Mouse (Mus musculus) Patski (cell line): ENCODE results near the gene Vamp2. TPM values are rescaled to one million over a fixed set of nuclear protein-coding genes. Genes with fewer than 3 reads are reported as not detected.

Experiments used
- ATAC-seq: fragments of 100-300 bp; one replicate; pipeline ENCODE4 v1.8.0; 2021
- CTCF ChIA-PET: fragments of 350-600 bp; sonication (Branson Sonifier 250); formaldehyde crosslinking; loops from one replicate; lab custom pipeline; 2022; ENCODE audit warnings: inconsistent platforms; lab: Charles Lee
- POLR2A ChIA-PET: fragments of 350-600 bp; sonication (Branson Sonifier 250); formaldehyde crosslinking; loops from one replicate; lab custom pipeline; 2022; ENCODE audit warnings: antibody characterized with exemption, inconsistent platforms; lab: Charles Lee
- DNase-seq: peaks from one replicate; pipeline ENCODE4 v3.0.0-alpha.2; 2011; ENCODE audit warnings: low read depth, low spot score
- H3K27me3 ChIP-seq: fragments of 371-371 bp; one replicate; pipeline ENCODE4 v1.5.1; 2021
- CTCF ChIP-seq: fragments of 100-300 bp; IDR thresholded peaks from one replicate; pipeline ENCODE4 v1.5.1; 2021
- in situ Hi-C: fragments of 300-500 bp; cut with MboI; formaldehyde crosslinking; loops from 3 replicates; pipeline ENCODE4 v1.11.1; 2018; ENCODE audit warnings: low pct_unique_long_range_greater_than_20kb, mixed read lengths
- polyA plus RNA-seq: library from polyadenylated mRNA; unstranded; gene quantifications from one replicate; pipeline ENCODE4 v1.2.3, GENCODE M21; 2021

Vamp2 gene
- 62.4 TPM for polyA plus RNA-seq

DNA sequence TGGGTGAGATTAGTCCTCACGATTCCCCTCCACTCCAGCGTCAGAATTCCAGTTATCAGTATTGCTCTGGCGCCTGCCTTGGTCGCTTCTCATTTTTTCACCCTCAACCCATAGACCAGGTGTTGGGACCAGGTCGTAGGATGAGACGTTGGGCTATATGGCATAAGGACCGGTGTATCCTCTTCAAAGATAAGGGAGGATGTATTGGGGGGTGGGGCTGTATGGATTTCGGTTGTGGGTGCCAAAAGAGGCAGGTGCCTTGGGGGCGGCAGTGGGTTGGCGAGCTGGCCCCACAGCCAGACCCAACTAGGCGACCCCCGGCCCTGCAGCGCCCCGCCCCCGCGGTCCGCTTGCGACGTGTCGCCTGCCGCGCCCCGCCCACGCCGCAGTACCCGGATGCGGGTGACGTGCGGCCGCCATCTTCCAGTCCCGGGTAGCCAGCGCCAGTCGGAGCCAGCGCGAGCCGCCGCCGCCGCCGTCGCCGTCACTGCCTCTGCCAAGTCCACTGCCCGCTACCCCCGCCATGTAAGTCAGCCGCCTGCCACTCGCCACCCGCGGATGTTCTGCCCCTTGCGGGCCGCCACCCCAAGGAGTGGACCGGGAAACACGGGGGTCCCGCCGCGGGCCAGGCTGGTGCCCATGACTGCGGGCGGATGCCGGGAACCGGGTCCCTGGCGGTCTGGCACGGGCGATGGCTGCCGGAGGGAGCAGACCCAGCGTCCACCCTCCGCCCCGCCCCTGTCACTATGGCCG, at the start of gene Vamp2:
Vamp2 (plus strand) TSS at position 388 of the 753 bp plus-strand sequence.
- ChIA-PET POLR2A (interaction anchor here (0.8 to 1.4 kb wide), 5 partner anchors 9 to 21 kb away, joined by 3 to 9 read pairs (median 3); no protein-coding TSS in a partner anchor), CTCF (interaction anchor here (1.1 to 2.2 kb wide), 2 partner anchors 21 to 36 kb away, joined by 3 to 8 read pairs; no protein-coding TSS in a partner anchor)
- no peaks in the 10 kb centered on the region for H3K27me3 ChIP-seq
- no peak for TF ChIP-seq CTCF
- ATAC-seq: peak; percentile 62
- no peak for DNase-seq
- in situ Hi-C loops: loop anchor here (25.0 kb wide), 1 partner anchor 899 kb away; the partner anchor contains the start of genes Ctdnep1, Elp5, Gabarap and Phf23

DNA sequence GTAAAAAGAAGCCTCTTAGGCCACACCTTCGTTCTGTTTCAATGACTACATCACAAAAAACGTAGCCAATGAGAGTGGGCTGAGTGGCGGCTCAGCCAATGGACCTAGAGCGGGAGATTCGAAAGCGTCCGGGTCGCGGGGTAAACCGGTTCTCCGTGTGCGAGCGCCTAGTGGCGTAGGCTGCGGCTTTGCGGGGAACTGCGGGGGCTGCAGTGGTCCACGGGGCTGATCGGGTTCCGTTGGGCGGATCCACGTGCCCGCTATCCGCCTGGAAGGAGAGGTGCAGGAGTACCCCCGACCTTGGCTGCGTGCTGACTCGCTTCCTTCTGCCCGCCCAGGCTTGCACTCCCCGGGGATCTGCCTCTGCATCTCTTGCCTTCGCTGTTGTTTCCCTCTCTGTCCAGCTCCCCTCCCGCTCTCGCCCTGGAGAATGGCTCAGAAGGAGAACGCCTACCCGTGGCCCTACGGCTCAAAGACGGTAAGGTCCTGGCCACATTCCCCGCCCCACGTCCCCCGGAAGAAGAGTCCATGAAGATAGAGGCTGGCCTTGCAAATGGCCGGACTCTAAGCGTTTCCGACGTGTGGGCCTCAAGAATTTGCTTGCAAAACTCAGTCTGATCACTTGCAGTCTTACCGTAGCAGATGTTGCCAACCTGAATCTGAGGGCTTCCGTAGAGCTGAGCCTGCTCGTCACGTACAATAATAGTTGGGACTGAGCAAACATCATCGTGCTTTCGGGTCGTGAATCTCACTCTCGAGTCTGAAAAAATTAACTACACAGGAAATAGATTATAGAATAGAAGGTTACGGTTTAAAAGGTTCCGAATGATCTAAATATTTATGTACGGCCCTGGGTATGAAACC, 42.5 kb upstream of the Vamp2 start, which contains the start of gene Aurkb:
Aurkb (plus strand) TSS at position 117 of the 864 bp plus-strand sequence.
- ChIA-PET CTCF (no interaction called here), POLR2A (interaction anchor here (2.2 kb wide), 1 partner anchor 13 kb away, joined by 8 read pairs; the partner anchor contains the start of gene Borcs6)
- TF ChIP-seq CTCF: no peak
- H3K27me3 ChIP-seq: no peaks in the 10 kb centered on the region
- in situ Hi-C loops: no loop called here
- DNase-seq: no peak
- peak; percentile 52 for ATAC-seq

DNA sequence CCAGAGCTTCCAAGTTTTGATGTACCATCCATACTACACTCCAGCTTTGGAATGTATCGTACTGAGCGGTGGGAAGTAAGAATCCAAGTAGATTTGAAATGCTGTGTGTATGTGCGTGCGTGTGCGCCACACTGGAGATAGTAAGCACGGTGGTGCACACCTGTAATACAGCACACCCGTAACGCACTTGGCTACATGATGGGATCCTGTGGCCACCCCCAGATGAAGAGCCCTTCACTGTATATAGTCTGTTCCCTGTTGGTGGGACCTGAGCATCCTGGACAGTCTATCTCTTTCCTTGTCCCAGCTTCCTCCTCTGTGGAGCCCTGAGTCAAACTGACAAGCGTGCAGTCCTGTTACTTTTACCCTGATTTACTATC, 41.9 kb upstream of the Vamp2 start:
- ChIA-PET CTCF (no interaction called here), POLR2A (interaction anchor here (2.2 kb wide), 1 partner anchor 13 kb away, joined by 8 read pairs; the partner anchor contains the start of gene Borcs6)
- no peak for ATAC-seq
- no peaks in the 10 kb centered on the region for H3K27me3 ChIP-seq
- in situ Hi-C loops: no loop called here
- TF ChIP-seq CTCF: no peak
- DNase-seq: no peak

- ChIA-PET POLR2A (interaction anchor here (2.2 kb wide), 1 partner anchor 11 kb away, joined by 8 read pairs; the partner anchor contains the start of gene Borcs6), CTCF (interaction anchor here (1.2 kb wide), 1 partner anchor 11 kb away, joined by 3 read pairs; no protein-coding TSS in a partner anchor)
- no peaks in the 10 kb centered on the region for H3K27me3 ChIP-seq
- in situ Hi-C loops: no loop called here
- no peak for ATAC-seq
- no peak for TF ChIP-seq CTCF
- DNase-seq: no peak
Measured at GRCm38 (mm10) chr11:69047592-69047991, 40.7 kb upstream of the Vamp2 start.

DNA sequence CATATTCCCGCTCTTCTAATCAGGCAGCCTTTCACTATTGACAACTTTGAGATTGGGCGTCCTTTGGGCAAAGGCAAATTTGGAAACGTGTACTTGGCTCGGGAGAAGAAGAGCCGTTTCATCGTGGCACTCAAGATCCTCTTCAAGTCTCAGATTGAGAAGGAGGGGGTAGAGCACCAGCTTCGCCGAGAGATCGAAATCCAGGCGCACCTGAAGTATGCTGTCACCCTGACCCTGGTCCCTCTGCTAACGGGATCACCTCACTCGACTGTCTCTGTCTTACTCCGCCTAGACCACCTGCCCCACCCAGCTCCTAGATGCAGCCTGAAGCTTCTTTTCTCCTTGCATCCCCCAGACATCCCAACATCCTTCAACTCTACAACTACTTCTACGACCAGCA, 40.1 kb upstream of the Vamp2 start:
- TF ChIP-seq CTCF: no peak
- ATAC-seq (no peak), DNase-seq (no peak)
- H3K27me3 ChIP-seq: no peaks in the 10 kb centered on the region
- ChIA-PET CTCF (interaction anchor here (1.2 kb wide), 1 partner anchor 10 kb away, joined by 3 read pairs; no protein-coding TSS in a partner anchor), POLR2A (no interaction called here)
- in situ Hi-C loops: no loop called here

GRCm38 (mm10) chr11:69050748-69051147, 37.5 kb upstream of the Vamp2 start:
- no peaks in the 10 kb centered on the region for H3K27me3 ChIP-seq
- in situ Hi-C loops: no loop called here
- POLR2A ChIA-PET: interaction anchor here (1.2 kb wide), 2 partner anchors 9 to 11 kb away, joined by 4 read pairs; partner anchors contain the start of gene Borcs6

GRCm38 (mm10) chr11:69051771-69052170, 36.5 kb upstream of the Vamp2 start:
- DNase-seq (no peak), ATAC-seq (no peak)
- ChIA-PET CTCF (no interaction called here), POLR2A (no interaction called here)
- no peak for TF ChIP-seq CTCF
- in situ Hi-C loops: no loop called here
- no peaks in the 10 kb centered on the region for H3K27me3 ChIP-seq

More at GRCm38 (mm10) chr11:69050748-69051147, 37.5 kb upstream of the Vamp2 start:
- CTCF ChIA-PET: interaction anchor here (1.1 to 1.6 kb wide), 2 partner anchors 8 to 15 kb away, joined by 3 to 4 read pairs; partner anchors contain the start of gene Borcs6
- no peak for TF ChIP-seq CTCF
- ATAC-seq (no peak), DNase-seq (no peak)

GRCm38 (mm10) chr11:69052824-69053421, 35.4 kb upstream of the Vamp2 start:
- no peak for TF ChIP-seq CTCF
- ChIA-PET CTCF (interaction anchor here (1.5 kb wide), 1 partner anchor 17 kb away, joined by 3 read pairs; no protein-coding TSS in a partner anchor), POLR2A (no interaction called here)
- no peak for ATAC-seq
- DNase-seq: no peak
- in situ Hi-C loops: no loop called here
- no peaks in the 10 kb centered on the region for H3K27me3 ChIP-seq

- no peaks in the 10 kb centered on the region for H3K27me3 ChIP-seq
- in situ Hi-C loops: no loop called here
- ChIA-PET POLR2A (no interaction called here), CTCF (interaction anchor here (1.5 kb wide), 1 partner anchor 18 kb away, joined by 3 read pairs; no protein-coding TSS in a partner anchor)
- ATAC-seq (no peak), DNase-seq (no peak)
- TF ChIP-seq CTCF: no peak
Measured at GRCm38 (mm10) chr11:69053848-69054247, 34.4 kb upstream of the Vamp2 start.
